Mouse (Mus musculus) olfactory bulb, adult 2 months (tissue): ENCODE results near the gene Hist1h2bl.

Source experiments
- CTCF ChIP-seq: fragments of 200-500 bp; IDR thresholded peaks from 2 replicates; pipeline ENCODE4 v1.5.1; 2012; ENCODE audit warnings: low read depth, mild to moderate bottlenecking, low read length, moderate library complexity; ENCODE audit not compliant: insufficient read depth
- POLR2A ChIP-seq: fragments of 200-500 bp; IDR thresholded peaks from 2 replicates; pipeline ENCODE4 v1.6.1; 2012; ENCODE audit warnings: mild to moderate bottlenecking, low read depth, low read length, moderate library complexity; ENCODE audit not compliant: insufficient read depth

DNA sequence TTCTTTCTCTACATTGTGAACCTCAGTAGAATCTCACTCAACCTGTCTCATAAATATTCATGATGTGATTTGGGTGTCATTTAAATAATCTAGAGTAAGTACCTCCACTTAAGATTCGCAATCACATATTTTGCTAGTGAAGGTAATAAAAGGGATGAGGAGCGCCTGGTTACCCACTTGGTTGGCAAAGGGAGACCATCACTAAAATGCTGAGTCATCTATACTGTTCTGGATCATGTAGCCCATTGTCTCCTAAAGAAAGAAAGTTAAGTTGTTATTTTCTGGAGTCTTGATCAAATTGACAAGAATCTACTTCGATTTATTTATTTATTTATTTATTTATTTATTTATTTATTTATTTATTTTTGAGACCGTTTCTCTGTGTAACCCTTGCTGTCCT is 9.3 kb downstream of the Hist1h2bl start:
- TF ChIP-seq CTCF, result no peak
- TF ChIP-seq POLR2A, result no peak
